Mouse (Mus musculus): Measurements from ENCODE around the gene Cemip.

The Cemip gene

GRCm38 (mm10) chr7:84096501-84096900 lies 10.2 kb upstream of the Cemip start:
- no peak for DNase-seq (ENCODE audit: low spot score)

DNA sequence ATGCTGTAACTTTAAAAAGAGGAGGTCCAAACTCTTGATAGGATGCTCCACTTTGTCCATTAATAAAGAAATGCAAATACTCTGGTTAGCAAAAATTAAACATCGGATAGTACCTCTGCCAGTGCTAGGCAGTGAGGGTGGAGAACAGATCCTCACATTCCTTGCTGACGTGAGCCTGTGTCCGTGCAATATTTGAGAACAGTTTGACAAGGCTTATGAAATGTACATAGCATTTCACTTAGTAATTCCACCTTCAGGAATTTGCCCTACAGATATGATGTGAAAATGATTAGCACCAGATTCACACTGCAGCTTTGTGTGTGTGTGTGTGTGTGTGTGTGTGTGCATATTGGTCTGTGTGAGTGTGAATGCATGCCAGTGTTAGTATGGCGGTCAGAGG lies 4.5 kb upstream of the Cemip start:
- no peak for DNase-seq (ENCODE audit: low spot score)

DNA sequence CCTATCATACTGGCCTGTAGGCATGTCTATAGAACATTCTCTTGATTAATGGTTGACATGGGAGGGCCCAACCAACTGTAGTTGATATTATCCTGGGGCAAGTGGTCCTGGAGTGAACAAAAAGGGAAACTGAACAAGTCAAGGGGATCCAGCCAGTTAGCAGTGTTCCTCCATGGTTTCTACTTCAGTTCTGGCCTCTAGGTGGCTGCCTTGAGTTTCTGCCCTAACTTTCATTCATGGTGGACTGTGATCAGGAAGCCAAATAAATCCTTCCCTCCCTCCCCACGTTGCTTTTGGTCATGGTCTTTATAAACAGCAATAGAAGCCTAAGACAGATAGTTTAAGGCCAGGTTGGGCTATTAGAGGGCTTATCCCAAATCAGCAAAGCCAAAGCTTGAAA lies 3.5 kb upstream of the Cemip start:
- DNase-seq (ENCODE audit: low spot score) = no peak

- DNase-seq (ENCODE audit: low spot score) = peak; percentile 72
Observed at GRCm38 (mm10) chr7:84088971-84089370, 2.7 kb upstream of the Cemip start.

DNA sequence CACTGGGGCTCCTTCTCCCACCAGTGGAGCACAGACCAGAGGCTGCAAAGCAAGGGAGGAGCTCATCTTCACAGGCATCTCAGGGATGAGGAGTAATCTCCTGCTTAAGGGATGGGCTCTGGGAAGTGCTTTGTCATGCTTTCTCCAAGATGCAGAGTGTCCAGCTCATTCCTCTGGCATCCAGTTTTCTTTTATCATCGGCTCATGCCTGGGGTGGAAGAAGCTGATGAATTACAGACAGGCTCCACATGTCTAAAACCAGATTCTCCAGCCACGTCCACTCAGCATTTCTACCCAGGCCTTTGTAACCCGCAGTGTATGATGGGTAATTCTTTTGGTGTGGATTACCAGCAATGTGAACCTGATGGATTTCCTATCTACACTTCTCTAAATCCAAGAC lies 1.9 kb upstream of the Cemip start:
- no peak for DNase-seq (ENCODE audit: low spot score)

DNA sequence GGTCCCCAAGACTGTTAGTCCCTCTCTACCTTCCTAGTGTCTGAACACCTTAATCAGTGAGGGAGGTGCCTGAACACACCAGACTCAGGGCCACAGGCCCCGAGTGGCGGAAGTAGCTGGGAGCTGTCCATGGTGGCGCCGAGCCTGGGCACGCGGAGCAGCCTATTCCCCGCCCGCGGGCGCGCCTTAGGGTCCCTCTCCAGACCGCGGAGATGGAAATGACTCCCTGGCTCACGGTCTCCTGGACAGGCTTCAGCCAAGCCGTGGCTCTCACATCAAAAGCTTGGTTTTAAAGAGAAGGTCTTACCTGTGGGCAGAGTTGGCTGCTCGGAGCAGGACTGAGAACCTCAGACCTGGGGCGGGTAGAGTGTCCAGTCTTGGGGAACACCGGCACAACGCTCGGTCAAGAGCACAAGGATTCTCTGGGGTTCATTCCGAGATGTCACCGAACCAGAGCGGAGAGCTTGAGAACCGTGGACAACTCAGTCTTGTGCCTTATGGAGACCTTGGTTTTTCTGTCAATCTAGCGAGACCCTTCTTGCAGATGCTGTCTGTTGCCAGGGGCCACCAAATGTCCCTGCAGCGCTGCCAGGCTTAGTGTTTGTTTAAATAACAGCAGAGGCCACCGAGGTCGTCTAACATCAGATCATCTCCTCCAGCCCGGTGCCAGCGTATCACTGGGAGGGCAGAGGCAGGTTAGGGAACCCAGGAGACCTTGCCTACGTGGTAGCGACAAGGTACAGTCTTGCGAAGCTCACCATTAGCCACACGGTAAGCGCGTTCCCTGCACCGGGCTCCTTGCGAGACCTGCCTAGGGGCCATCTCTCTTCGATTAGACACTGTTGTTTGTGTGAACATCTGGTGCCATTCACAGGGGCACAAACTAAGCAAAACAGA lies 1.0 kb downstream of the Cemip start:
- peak; percentile 67 for DNase-seq (ENCODE audit: low spot score)

GRCm38 (mm10) chr7:84077257-84078013 lies 8.9 kb downstream of the Cemip start:
- no peak for DNase-seq (ENCODE audit: low spot score)

DNA sequence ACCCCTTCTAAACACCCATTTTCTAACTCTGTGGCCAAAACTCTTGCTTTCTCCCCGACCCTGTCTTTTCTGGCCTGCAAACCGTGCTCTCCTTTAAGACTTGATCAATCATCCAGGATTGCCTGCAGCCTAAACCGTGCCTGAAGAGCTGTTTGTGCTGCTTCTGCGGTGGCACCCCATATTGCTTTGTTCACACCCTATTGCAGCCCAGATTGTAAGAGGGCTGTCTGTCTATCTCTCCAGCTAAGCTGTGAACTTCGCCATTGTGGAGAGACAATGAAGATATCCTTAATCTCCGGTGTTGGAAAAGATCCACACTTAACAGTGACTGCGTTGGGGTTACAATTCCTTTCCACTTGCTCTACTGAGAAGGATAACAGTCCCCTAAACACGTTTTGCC lies 12.0 kb downstream of the Cemip start:
- DNase-seq (ENCODE audit: low spot score) = no peak

- DNase-seq (ENCODE audit: low spot score) = no peak
Observed at GRCm38 (mm10) chr7:84073856-84074255, 12.4 kb downstream of the Cemip start.

GRCm38 (mm10) chr7:84068931-84069330 lies 17.4 kb downstream of the Cemip start:
- DNase-seq (ENCODE audit: low spot score) = no peak

- DNase-seq (ENCODE audit: low spot score) = no peak
Observed at GRCm38 (mm10) chr7:84059799-84060198, 26.5 kb downstream of the Cemip start.

- peak; percentile 8 for DNase-seq (ENCODE audit: low spot score)
Observed at GRCm38 (mm10) chr7:84055961-84056629, 30.2 kb downstream of the Cemip start.

DNA sequence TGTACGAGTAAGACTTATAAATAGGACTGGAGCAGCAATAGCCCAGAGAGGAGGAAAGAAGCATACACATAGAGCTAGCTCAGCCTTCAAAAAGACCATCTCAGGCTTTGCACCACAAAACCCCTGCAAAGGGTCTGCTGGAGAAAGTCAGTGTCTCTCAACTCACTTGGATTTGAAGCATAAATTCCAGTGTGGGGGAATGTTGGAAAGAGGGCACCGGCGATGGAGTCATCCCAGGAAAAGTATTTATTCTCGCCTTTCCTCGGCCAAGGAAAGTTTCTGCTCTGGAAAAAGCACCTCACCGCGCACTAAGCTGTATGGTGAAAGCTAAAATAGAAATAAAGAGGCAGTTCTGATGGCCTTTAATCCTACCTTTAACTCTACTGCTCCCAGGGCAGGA lies 32.4 kb downstream of the Cemip start:
- DNase-seq (ENCODE audit: low spot score) = no peak

DNA sequence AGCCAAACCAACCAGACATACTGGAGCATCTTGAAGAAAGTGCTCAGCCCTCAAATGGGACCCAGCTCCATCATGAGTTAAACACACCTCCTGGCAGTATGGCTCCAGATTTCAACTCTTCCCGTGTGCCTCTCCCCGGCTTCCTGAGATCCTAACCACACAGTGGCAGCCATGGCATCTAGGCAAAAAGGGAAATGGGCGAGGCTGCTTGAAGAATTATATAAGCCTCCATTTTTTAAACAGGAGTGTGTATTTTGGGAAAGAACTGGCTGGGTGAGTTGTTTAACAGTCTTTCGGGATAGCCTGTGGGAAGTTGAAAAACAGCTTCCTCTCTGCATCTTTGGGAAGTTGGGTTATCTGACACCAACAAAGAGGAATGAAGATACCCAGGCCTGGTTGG lies 34.9 kb downstream of the Cemip start:
- no peak for DNase-seq (ENCODE audit: low spot score)

- DNase-seq (ENCODE audit: low spot score) = no peak
Observed at GRCm38 (mm10) chr7:84045546-84045945, 40.8 kb downstream of the Cemip start.

DNA sequence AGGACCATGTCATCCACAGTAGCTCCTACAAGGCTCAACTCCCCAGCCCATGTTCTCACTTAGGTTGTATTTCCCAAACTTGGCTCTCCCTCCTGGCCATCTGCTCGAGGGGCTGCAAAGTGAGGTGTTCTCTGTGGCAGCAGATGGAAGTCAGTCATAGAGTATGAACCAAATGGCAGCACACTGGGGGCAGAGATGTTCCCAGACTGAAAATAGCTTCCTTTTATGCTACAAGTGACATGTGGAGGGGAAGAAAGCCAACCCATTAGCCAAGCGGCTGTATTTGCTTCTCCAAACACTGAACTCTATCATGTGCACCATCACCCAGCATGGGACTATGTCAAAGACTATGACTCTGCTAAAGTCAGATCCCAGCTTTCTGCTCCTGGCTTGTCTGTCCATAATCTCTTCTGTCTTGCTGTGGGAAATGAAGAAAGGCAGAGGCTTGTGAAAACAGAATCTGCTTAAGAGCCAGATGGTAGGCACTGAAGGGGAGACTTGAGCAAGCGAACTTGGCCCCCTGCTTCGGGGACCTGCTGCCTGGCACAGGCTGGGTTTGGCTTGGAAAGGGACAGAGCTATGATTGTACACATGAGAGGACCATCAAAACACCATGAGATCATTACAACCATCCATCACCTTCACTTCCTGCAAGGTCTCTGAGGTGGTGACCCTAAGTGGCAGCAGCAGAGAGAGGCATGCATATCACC lies 41.6 kb downstream of the Cemip start:
- DNase-seq (ENCODE audit: low spot score) = no peak

DNA sequence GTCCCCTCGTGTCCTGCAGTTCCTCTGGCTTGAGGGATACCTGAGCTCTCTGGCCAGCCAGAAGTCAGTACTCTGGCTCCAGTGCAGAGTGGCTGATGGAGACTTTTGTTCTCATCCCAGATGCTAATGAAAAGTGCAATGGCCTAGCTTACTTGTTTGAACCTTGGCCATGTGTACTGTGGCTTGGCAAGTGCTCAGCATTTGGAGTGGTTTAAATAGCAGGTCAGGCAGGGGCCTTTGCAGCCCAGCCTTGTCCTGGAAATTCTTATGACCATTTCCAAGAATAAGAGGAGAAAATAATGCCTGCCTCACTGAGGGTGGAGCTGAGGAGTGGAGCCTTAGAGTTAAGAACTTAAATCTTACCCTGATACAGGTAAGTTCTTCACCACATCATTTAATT lies 43.6 kb downstream of the Cemip start:
- no peak for DNase-seq (ENCODE audit: low spot score)

DNA sequence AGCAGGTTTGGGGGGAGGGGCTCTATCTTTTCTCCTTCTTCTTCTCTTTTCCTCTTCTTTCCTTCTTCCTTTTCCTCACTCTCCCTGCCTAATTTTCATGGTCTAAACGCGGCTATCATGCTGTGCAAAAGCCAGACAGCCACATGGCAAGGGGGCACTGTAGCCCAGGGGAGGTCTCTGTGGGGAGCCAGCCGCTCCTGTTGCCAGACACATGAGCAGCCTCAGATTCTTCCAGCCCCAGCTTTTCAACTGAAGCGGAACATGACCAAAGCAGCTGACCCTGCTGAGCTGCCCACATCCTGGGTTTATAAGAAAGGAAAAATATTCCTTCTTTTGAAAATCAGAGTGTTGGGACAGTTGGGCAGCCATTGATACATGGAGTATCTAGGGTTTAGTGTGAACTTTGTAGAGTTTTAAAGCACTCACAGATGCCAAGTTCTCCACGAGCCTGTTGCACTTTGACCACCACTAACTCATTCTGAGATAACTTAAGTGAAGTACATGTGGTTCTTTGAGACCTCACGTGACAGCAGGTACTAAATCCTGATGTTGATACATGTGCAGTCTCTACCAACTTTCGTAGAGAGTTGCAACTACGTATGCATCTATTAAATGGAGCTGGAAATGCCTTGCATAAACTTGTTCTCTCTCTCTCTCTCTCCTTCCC lies 46.3 kb downstream of the Cemip start:
- DNase-seq (ENCODE audit: low spot score) = no peak

- DNase-seq (ENCODE audit: low spot score) = no peak
Observed at GRCm38 (mm10) chr7:84038642-84039041, 47.7 kb downstream of the Cemip start.

DNA sequence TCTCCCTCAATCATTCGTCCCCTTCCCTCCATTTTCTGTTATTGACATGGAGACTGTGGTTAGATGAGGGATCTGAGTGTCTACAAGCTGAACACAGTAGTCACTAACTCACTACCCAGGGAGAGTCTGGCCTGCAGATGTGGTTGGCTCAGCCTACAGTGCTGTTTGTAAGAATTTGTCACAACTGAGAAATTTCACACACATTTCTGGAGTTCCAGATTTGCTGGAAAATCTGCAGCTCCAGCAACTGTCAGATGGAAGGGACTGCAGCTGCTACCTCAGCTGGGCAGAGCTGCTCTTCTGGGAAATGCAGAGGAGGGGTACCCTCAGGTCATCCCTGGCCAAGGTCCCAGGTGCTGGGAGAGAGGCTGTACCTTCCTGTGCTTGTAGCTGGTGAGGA lies 53.5 kb downstream of the Cemip start:
- DNase-seq (ENCODE audit: low spot score) = no peak

GRCm38 (mm10) chr7:84029120-84029771 lies 57.1 kb downstream of the Cemip start:
- no peak for DNase-seq (ENCODE audit: low spot score)
